Mouse (Mus musculus): ENCODE results near the gene Casq1. TPM values are rescaled to one million over a fixed set of nuclear protein-coding genes. Genes with fewer than 3 reads are reported as not detected.

Gene Casq1
- polyA plus RNA-seq, 1 experiment, result not detected

- Histone ChIP-seq H3K4me3 (ENCODE audit: insufficient read depth, low read length) (no peak overlapping the region), H3K4me1 (ENCODE audit: control insufficient read depth, insufficient read depth, low read length) (no peaks in the 10 kb centered on the region), H3K27ac (ENCODE audit: insufficient read depth, low read depth, low read length) (no peak overlapping the region)
- TF ChIP-seq CTCF (IDR thresholded peaks at IDR 0.05; ENCODE audit: low read depth, low read length) (no peak), POLR2A (IDR thresholded peaks at IDR 0.05; ENCODE audit: borderline replicate concordance, low read depth, low read length) (no peak)
Observed at GRCm38 (mm10) chr1:172229215-172229614, 9.5 kb upstream of the Casq1 start.

GRCm38 (mm10) chr1:172228209-172228608 is 8.5 kb upstream of the Casq1 start:
- no peaks in the 10 kb centered on the region for H3K4me1 ChIP-seq (ENCODE audit: control insufficient read depth, insufficient read depth, low read length)
- H3K4me3 ChIP-seq (ENCODE audit: insufficient read depth, low read length), result no peak overlapping the region
- no peak overlapping the region for H3K27ac ChIP-seq (ENCODE audit: insufficient read depth, low read depth, low read length)
- TF ChIP-seq POLR2A (IDR thresholded peaks at IDR 0.05; ENCODE audit: borderline replicate concordance, low read depth, low read length) (no peak), CTCF (IDR thresholded peaks at IDR 0.05; ENCODE audit: low read depth, low read length) (no peak)

- no peak overlapping the region for H3K27ac ChIP-seq (ENCODE audit: insufficient read depth, low read depth, low read length)
- H3K4me1 ChIP-seq (ENCODE audit: control insufficient read depth, insufficient read depth, low read length), result peaks cover 7% of the 10 kb centered on the region
- no peak overlapping the region for H3K4me3 ChIP-seq (ENCODE audit: insufficient read depth, low read length)
- TF ChIP-seq CTCF (IDR thresholded peaks at IDR 0.05; ENCODE audit: low read depth, low read length) (no peak), POLR2A (IDR thresholded peaks at IDR 0.05; ENCODE audit: borderline replicate concordance, low read depth, low read length) (no peak)
Observed at GRCm38 (mm10) chr1:172221297-172222063, 1.8 kb upstream of the Casq1 start.

GRCm38 (mm10) chr1:172220414-172220813 is 746 bp upstream of the Casq1 start:
- Histone ChIP-seq H3K27ac (ENCODE audit: insufficient read depth, low read depth, low read length) (no peak overlapping the region), H3K4me3 (ENCODE audit: insufficient read depth, low read length) (no peak overlapping the region), H3K4me1 (ENCODE audit: control insufficient read depth, insufficient read depth, low read length) (peaks cover 7% of the 10 kb centered on the region)
- TF ChIP-seq POLR2A (IDR thresholded peaks at IDR 0.05; ENCODE audit: borderline replicate concordance, low read depth, low read length), result no peak
- no peak for TF ChIP-seq CTCF (IDR thresholded peaks at IDR 0.05; ENCODE audit: low read depth, low read length)

- no peak for TF ChIP-seq POLR2A (IDR thresholded peaks at IDR 0.05; ENCODE audit: borderline replicate concordance, low read depth, low read length)
- TF ChIP-seq CTCF (IDR thresholded peaks at IDR 0.05; ENCODE audit: low read depth, low read length), result no peak
- no peak overlapping the region for H3K4me3 ChIP-seq (ENCODE audit: insufficient read depth, low read length)
Observed at GRCm38 (mm10) chr1:172218164-172218910, 1.3 kb downstream of the Casq1 start.

DNA sequence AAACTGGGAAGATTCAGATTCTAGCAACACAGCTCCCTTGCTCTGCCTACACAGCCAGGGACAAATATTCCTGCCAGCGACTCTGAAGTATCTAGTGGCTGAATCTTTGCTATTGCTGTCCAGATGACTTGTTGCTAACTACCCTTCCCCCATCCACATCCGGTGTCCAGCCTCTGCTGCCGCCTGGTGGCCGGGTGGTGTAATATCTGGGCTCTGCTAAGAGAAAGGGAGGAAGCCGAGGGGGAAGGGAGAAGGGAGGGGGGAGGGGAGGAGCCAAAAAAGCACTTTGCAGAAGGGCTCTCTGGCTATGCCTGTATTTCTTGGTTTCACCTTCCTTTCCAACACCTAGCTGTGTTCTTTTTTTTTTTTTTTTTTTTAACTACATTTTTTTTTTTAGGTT is 2.5 kb downstream of the Casq1 start:
- peak; percentile 94 for TF ChIP-seq CTCF (IDR thresholded peaks at IDR 0.05; ENCODE audit: low read depth, low read length)
- no peak for TF ChIP-seq POLR2A (IDR thresholded peaks at IDR 0.05; ENCODE audit: borderline replicate concordance, low read depth, low read length)
- Histone ChIP-seq H3K4me1 (ENCODE audit: control insufficient read depth, insufficient read depth, low read length) (peaks cover 22% of the 10 kb centered on the region), H3K27ac (ENCODE audit: insufficient read depth, low read depth, low read length) (peak overlapping the region; percentile 35; the same call in 1 of the 2 replicates), H3K4me3 (ENCODE audit: insufficient read depth, low read length) (no peak overlapping the region)

More at GRCm38 (mm10) chr1:172218164-172218910, 1.3 kb downstream of the Casq1 start:
- Histone ChIP-seq H3K4me1 (ENCODE audit: control insufficient read depth, insufficient read depth, low read length) (peaks cover 16% of the 10 kb centered on the region), H3K27ac (ENCODE audit: insufficient read depth, low read depth, low read length) (no peak overlapping the region)

DNA sequence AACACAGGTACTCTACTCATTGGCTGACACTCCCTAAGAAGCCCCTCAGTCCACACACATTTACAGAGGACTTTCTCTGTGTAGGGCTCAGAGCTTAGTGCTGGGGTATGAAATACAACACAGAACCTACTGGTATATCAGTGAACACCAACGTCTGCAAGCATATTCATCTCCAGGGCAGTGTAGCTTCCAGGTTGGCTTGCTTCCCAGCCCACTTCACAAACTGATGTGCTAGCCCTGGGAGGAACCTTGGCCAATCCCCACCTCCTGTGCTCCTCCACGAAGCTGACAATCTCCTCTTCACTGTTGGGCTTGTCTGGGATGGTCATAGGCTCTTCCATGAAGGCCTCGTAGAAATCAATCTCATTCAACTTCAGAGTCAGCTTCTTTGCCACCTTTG is 4.9 kb downstream of the Casq1 start:
- no peak overlapping the region for H3K27ac ChIP-seq (ENCODE audit: insufficient read depth, low read depth, low read length)
- no peak overlapping the region for H3K4me3 ChIP-seq (ENCODE audit: insufficient read depth, low read length)
- H3K4me1 ChIP-seq (ENCODE audit: control insufficient read depth, insufficient read depth, low read length), result peaks cover 22% of the 10 kb centered on the region
- TF ChIP-seq POLR2A (IDR thresholded peaks at IDR 0.05; ENCODE audit: borderline replicate concordance, low read depth, low read length) (no peak), CTCF (IDR thresholded peaks at IDR 0.05; ENCODE audit: low read depth, low read length) (no peak)

DNA sequence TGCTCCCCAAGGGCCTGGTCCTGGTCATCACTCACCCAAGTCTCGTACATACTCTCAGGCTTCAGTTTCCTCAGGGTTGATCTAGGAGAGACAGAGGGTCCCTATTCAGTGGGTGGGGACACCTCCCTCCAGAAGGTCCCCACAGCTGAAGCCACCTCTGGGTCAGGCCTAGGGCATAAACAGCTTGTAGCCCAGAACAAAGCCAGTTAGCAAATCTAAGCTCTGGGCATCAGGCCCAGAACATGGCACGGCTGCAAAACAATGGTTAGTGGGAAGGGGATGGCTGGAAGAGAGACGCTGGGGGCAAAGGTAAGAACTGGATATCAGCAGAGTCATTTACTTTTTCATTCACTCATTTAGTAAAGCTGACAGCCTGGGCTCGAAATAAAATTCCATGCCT is 5.9 kb downstream of the Casq1 start:
- Histone ChIP-seq H3K27ac (ENCODE audit: insufficient read depth, low read depth, low read length) (no peak overlapping the region), H3K4me1 (ENCODE audit: control insufficient read depth, insufficient read depth, low read length) (peaks cover 22% of the 10 kb centered on the region), H3K4me3 (ENCODE audit: insufficient read depth, low read length) (no peak overlapping the region)
- TF ChIP-seq POLR2A (IDR thresholded peaks at IDR 0.05; ENCODE audit: borderline replicate concordance, low read depth, low read length) (no peak), CTCF (IDR thresholded peaks at IDR 0.05; ENCODE audit: low read depth, low read length) (no peak)

GRCm38 (mm10) chr1:172212776-172213175 is 6.9 kb downstream of the Casq1 start:
- no peak for TF ChIP-seq POLR2A (IDR thresholded peaks at IDR 0.05; ENCODE audit: borderline replicate concordance, low read depth, low read length)
- no peak for TF ChIP-seq CTCF (IDR thresholded peaks at IDR 0.05; ENCODE audit: low read depth, low read length)
- no peak overlapping the region for H3K4me3 ChIP-seq (ENCODE audit: insufficient read depth, low read length)
- no peak overlapping the region for H3K27ac ChIP-seq (ENCODE audit: insufficient read depth, low read depth, low read length)
- peaks cover 22% of the 10 kb centered on the region for H3K4me1 ChIP-seq (ENCODE audit: control insufficient read depth, insufficient read depth, low read length)

DNA sequence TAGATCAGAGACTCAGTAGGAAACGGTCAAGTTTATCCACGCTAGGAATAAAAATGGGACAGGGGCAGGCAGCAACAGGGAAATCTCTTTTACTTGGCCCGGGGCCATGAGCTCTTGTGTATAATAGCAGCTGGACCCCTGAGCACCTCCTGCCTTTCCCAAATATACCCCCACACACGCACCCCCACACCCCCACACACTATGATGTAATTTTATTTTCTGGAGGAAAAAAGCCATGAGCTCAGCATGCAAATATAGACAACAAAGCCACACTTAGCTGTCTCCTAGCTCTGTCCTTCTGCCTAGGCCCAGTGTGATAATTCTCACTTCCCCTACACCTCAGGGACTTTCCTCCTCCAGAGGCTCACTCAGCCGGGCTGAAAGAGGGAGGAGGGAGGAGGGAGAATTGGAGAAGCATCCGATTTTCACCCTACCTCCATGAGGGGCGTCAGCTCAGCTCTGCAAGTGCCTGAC is 12.5 kb downstream of the Casq1 start:
- Histone ChIP-seq H3K4me1 (ENCODE audit: control insufficient read depth, insufficient read depth, low read length) (peaks cover 33% of the 10 kb centered on the region), H3K27ac (ENCODE audit: insufficient read depth, low read depth, low read length) (peak overlapping the region; percentile 91), H3K4me3 (ENCODE audit: insufficient read depth, low read length) (peak overlapping the region; percentile 39)
- no peak for TF ChIP-seq CTCF (IDR thresholded peaks at IDR 0.05; ENCODE audit: low read depth, low read length)
- no peak for TF ChIP-seq POLR2A (IDR thresholded peaks at IDR 0.05; ENCODE audit: borderline replicate concordance, low read depth, low read length)

All from bone marrow macrophage, adult 2 months (primary cell).